Mouse (Mus musculus) testis, adult 2 months (tissue): Measurements from ENCODE around the gene Tmem230. TPM values are rescaled to one million over a fixed set of nuclear protein-coding genes. Genes with fewer than 3 reads are reported as not detected.

Source experiments
- H3K27ac ChIP-seq: fragments of 200-500 bp; 2 replicates; pipeline ENCODE4 v1.5.1; 2012; ENCODE audit warnings: low read depth, low read length; ENCODE audit not compliant: control insufficient read depth, insufficient read depth
- H3K27me3 ChIP-seq: fragments of 200-500 bp; 2 replicates; pipeline ENCODE4 v1.6.1; 2012; ENCODE audit warnings: mild to moderate bottlenecking, low read length, moderate library complexity; ENCODE audit not compliant: control insufficient read depth, insufficient read depth
- H3K36me3 ChIP-seq: fragments of 200-500 bp; 2 replicates; pipeline ENCODE4 v1.6.1; 2012; ENCODE audit warnings: mild to moderate bottlenecking, low read length; ENCODE audit not compliant: control insufficient read depth, insufficient read depth
- H3K4me1 ChIP-seq: fragments of 200-500 bp; 2 replicates; pipeline ENCODE4 v1.6.1; 2012; ENCODE audit warnings: low read length; ENCODE audit not compliant: control insufficient read depth, insufficient read depth
- H3K4me3 ChIP-seq: fragments of 200-500 bp; 2 replicates; pipeline ENCODE4 v1.5.1; 2012; ENCODE audit warnings: low read depth, mild to moderate bottlenecking, low read length, moderate library complexity, mixed read lengths; ENCODE audit not compliant: control insufficient read depth
- CTCF ChIP-seq: fragments of 200-500 bp; IDR thresholded peaks from 2 replicates; pipeline ENCODE4 v1.5.1; 2012; ENCODE audit warnings: low read depth, mild to moderate bottlenecking, inconsistent platforms, low read length, moderate library complexity; ENCODE audit not compliant: control insufficient read depth, insufficient read depth, insufficient replicate concordance
- POLR2A ChIP-seq: fragments of 200-500 bp; IDR thresholded peaks from 2 replicates; pipeline ENCODE4 v1.6.1; 2012; ENCODE audit warnings: low read depth, mild to moderate bottlenecking, inconsistent platforms, low read length, moderate library complexity; ENCODE audit not compliant: control insufficient read depth
- polyA plus RNA-seq: library from polyadenylated mRNA; depleted of rRNA; stranded (reverse); fragments of >200 nt; gene quantifications from 2 replicates; pipeline ENCODE4 v1.2.3, GENCODE M21; 2012; rRNA removed

Tmem230 gene
- polyA plus RNA-seq, 1 experiment: 139 TPM

GRCm38 (mm10) chr2:132195602-132196001 is 52.0 kb downstream of the Tmem230 start:
- no peaks in the 10 kb centered on the region for H3K27me3 ChIP-seq
- H3K4me3 ChIP-seq: no peak overlapping the region

DNA sequence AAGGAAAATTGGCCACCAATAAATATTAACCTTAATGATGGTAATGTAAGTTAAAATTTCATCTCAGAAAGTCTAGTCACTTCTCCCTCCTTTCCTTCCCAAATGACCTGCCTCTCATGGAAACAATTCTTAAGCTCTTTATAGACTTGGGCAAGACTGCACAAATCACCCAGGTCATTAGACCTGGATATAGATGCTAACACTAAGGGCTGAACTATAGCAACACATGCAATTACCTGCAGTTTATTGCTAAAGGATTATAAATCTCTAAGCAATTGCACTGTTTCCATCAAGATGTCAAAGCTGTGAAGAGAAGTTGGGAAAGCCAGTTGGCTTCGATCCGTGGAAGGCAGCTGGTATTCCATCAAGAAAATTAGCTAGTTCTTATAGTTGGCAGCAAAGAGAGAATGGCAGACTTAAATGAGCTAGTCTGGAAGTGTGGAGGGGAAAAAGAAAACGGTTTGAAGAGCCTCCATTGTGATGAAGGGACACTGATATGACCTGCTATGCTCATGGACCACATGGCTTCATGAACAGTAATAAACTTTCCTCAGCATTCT is 56.9 kb downstream of the Tmem230 start:
- H3K36me3 ChIP-seq: no peaks in the 10 kb centered on the region
- TF ChIP-seq POLR2A (no peak), CTCF (no peak)
- H3K4me1 ChIP-seq: no peaks in the 10 kb centered on the region
- no peaks in the 10 kb centered on the region for H3K27me3 ChIP-seq
- H3K27ac ChIP-seq: no peak overlapping the region
- no peak overlapping the region for H3K4me3 ChIP-seq

More at GRCm38 (mm10) chr2:132195602-132196001, 52.0 kb downstream of the Tmem230 start:
- H3K27ac ChIP-seq: no peak overlapping the region
- TF ChIP-seq CTCF (no peak), POLR2A (no peak)
- no peaks in the 10 kb centered on the region for H3K4me1 ChIP-seq
- no peaks in the 10 kb centered on the region for H3K36me3 ChIP-seq

Other genes with a start within 250 kb of the Tmem230 start
- 5.8 and 9.1 TPM in 2 replicates for gene Rassf2, start 217.5 kb downstream of the Tmem230 start, polyA plus RNA-seq
- 3.2 and 3.6 TPM in 2 replicates for gene Slc23a2, start 102.7 kb downstream of the Tmem230 start, polyA plus RNA-seq
- 75.1 and 84.2 TPM in 2 replicates for gene Pcna, start 5.5 kb upstream of the Tmem230 start, polyA plus RNA-seq
- 10.7 and 13.1 TPM in 2 replicates for gene Cds2, start 15.3 kb upstream of the Tmem230 start, polyA plus RNA-seq
- 0.02 and 0.04 TPM in 2 replicates for gene Prokr2, start 137.6 kb upstream of the Tmem230 start, polyA plus RNA-seq